Mouse (Mus musculus): ENCODE measurements around the gene Stx16.

Stx16 gene

GRCm38 (mm10) chr2:174076433-174076824, 321 bp downstream of the Stx16 start:
- no peak for DNase-seq (ENCODE audit: low spot score)

- DNase-seq (ENCODE audit: low spot score) = peak; percentile 22
Measured at GRCm38 (mm10) chr2:174077004-174077695, 1.0 kb downstream of the Stx16 start.

- no peak for DNase-seq (ENCODE audit: low spot score)
Measured at GRCm38 (mm10) chr2:174077776-174078338, 1.7 kb downstream of the Stx16 start.

GRCm38 (mm10) chr2:174081833-174082232, 5.7 kb downstream of the Stx16 start:
- no peak for DNase-seq (ENCODE audit: low spot score)

GRCm38 (mm10) chr2:174082380-174082918, 6.3 kb downstream of the Stx16 start:
- DNase-seq (ENCODE audit: low spot score) = no peak

GRCm38 (mm10) chr2:174095086-174095485, 19.0 kb downstream of the Stx16 start:
- DNase-seq (ENCODE audit: low spot score) = no peak

- DNase-seq (ENCODE audit: low spot score) = no peak
Measured at GRCm38 (mm10) chr2:174102399-174102798, 26.3 kb downstream of the Stx16 start.

GRCm38 (mm10) chr2:174103527-174103926, 27.4 kb downstream of the Stx16 start:
- DNase-seq (ENCODE audit: low spot score) = no peak

- DNase-seq (ENCODE audit: low spot score) = no peak
Measured at GRCm38 (mm10) chr2:174107375-174107774, 31.3 kb downstream of the Stx16 start.

- DNase-seq (ENCODE audit: low spot score) = peak; percentile 45
Measured at GRCm38 (mm10) chr2:174109991-174110782, 34.1 kb downstream of the Stx16 start, which contains the start of gene Npepl1. Npepl1 (plus strand) TSS chr2:174110349.

GRCm38 (mm10) chr2:174110783-174111549, 34.9 kb downstream of the Stx16 start:
- DNase-seq (ENCODE audit: low spot score) = peak; percentile 14

- DNase-seq (ENCODE audit: low spot score) = no peak
Measured at GRCm38 (mm10) chr2:174112931-174113330, 36.8 kb downstream of the Stx16 start.

- no peak for DNase-seq (ENCODE audit: low spot score)
Measured at GRCm38 (mm10) chr2:174114148-174114864, 38.2 kb downstream of the Stx16 start.

GRCm38 (mm10) chr2:174116929-174117328, 40.8 kb downstream of the Stx16 start:
- no peak for DNase-seq (ENCODE audit: low spot score)

GRCm38 (mm10) chr2:174118141-174118540, 42.0 kb downstream of the Stx16 start:
- DNase-seq (ENCODE audit: low spot score) = no peak

- no peak for DNase-seq (ENCODE audit: low spot score)
Measured at GRCm38 (mm10) chr2:174119259-174119658, 43.2 kb downstream of the Stx16 start.

- no peak for DNase-seq (ENCODE audit: low spot score)
Measured at GRCm38 (mm10) chr2:174120631-174121030, 44.5 kb downstream of the Stx16 start.

- DNase-seq (ENCODE audit: low spot score) = no peak
Measured at GRCm38 (mm10) chr2:174121411-174121947, 45.4 kb downstream of the Stx16 start.

- no peak for DNase-seq (ENCODE audit: low spot score)
Measured at GRCm38 (mm10) chr2:174122331-174122730, 46.2 kb downstream of the Stx16 start.

GRCm38 (mm10) chr2:174123731-174124130, 47.6 kb downstream of the Stx16 start:
- DNase-seq (ENCODE audit: low spot score) = no peak

All from lung, postnatal 25 days (tissue).